Mouse (Mus musculus): ENCODE data around the gene Nfatc2.

DNA sequence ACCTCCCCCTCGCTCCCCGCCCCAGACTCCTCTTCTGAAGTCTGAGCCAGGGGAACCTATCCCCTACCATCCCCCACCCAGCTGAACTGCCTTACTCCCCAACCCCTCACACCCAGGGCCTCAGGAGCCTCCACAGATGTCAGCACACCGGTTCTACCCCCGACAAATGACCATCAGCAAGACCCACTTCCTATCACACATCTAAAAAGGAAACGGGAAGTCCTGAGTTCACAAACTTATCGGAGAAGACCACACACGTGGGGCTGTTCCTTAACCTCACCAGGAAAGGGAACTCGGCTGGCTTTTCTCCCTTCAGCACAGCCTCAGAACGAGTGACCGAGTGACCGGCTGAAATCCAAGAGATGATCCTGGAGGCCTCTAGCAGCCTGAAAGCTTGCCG is 38.3 kb downstream of the Nfatc2 start:
- no peak for TF ChIP-seq CTCF (IDR thresholded peaks at IDR 0.05; ENCODE audit: low read depth)
- no peak for TF ChIP-seq EP300 (IDR thresholded peaks at IDR 0.05; ENCODE audit: low read depth)

All from heart, postnatal 0 days (tissue).